In the genomic region with DNA sequence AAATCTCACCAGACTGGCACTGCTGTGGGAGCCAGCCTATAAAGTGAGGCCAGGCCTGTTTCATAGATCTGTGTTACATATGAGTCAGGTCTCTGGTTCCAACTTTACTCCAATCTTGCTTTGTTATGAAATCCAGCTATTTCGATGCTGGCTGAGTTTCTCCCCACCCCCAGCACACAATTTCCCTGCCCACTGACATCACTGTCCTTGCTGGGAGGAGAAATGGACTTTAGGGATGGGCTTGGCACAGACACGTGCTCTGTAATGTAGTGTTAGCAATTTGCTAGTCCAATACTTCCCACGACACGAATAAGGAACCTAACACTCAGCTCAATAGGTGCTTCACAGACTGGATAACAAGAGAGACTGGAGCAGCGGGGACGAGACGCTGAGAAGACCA, we compare ENCODE assay signal across 17 mouse cellular contexts.
DNase-seq lines count a peak whose midpoint lies in the region; ATAC-seq and TF ChIP-seq lines count a peak whose summit lies in the region.
"Had no signal": no experiment of that assay in that cellular context is flagged by ENCODE, and none has a peak within 500 bp of the region (broad histone marks: within the 10 kb centered on the region; RNA-seq: fewer than 3 reads in every experiment).

No protein-coding gene starts in this region.

- no peak overlapping the region for H3K4me3 ChIP-seq in liver, postnatal 0 days (ENCODE audit: low read depth, low read length)
- H3K4me3 ChIP-seq in liver, embryonic 12.5 days, result no peak overlapping the region
- no peak overlapping the region for H3K4me3 ChIP-seq in embryonic fibroblast, embryonic 13.5 days (ENCODE audit: insufficient read depth, low read length)
- H3K4me3 ChIP-seq: hindbrain, embryonic 10.5 days; intestine, embryonic 15.5 days; left cerebral cortex, adult 2 months had no signal

- TF ChIP-seq CTCF in liver, postnatal 0 days (IDR thresholded peaks at IDR 0.05; ENCODE audit: low read depth), result no peak
- TF ChIP-seq CTCF in embryonic fibroblast, embryonic 13.5 days (IDR thresholded peaks at IDR 0.05; ENCODE audit: borderline replicate concordance, insufficient read depth, low read length), result no peak

- H3K27me3 ChIP-seq in liver, postnatal 0 days (ENCODE audit: insufficient read depth, low read length), result no peaks in the 10 kb centered on the region
- H3K27me3 ChIP-seq in liver, embryonic 12.5 days (replicated peaks), result no peaks in the 10 kb centered on the region
- H3K27me3 ChIP-seq: intestine, embryonic 15.5 days had no signal

- H3K4me1 ChIP-seq in liver, postnatal 0 days (ENCODE audit: insufficient read depth), result peaks cover 5% of the 10 kb centered on the region
- no peaks in the 10 kb centered on the region for H3K4me1 ChIP-seq in liver, embryonic 12.5 days
- no peaks in the 10 kb centered on the region; the same call in 1 of the 2 replicates for H3K4me1 ChIP-seq in embryonic fibroblast, embryonic 13.5 days (ENCODE audit: control insufficient read depth, insufficient read depth, low read length)

- H3K27ac ChIP-seq in liver, postnatal 0 days (ENCODE audit: low read depth), result no peak overlapping the region
- H3K27ac ChIP-seq in liver, embryonic 12.5 days, result no peak overlapping the region
- H3K27ac ChIP-seq in embryonic fibroblast, embryonic 13.5 days (ENCODE audit: insufficient read depth, low read length), result peak overlapping the region; percentile 18; the same call in 1 of the 2 replicates
- H3K27ac ChIP-seq: hindbrain, embryonic 10.5 days; intestine, embryonic 15.5 days; left cerebral cortex, adult 2 months; liver, embryonic 14.5 days had no signal

- no peak for TF ChIP-seq POLR2A in embryonic fibroblast, embryonic 13.5 days (IDR thresholded peaks at IDR 0.05; ENCODE audit: low read depth, low read length)

- no peak for TF ChIP-seq EP300 in liver, postnatal 0 days (IDR thresholded peaks at IDR 0.05; ENCODE audit: low read depth)

- H3K4me2 ChIP-seq in liver, postnatal 0 days (ENCODE audit: low read depth, low read length), result no peak overlapping the region
- no peak overlapping the region for H3K4me2 ChIP-seq in liver, embryonic 12.5 days
- H3K4me2 ChIP-seq: intestine, embryonic 15.5 days had no signal

- no peak overlapping the region for H3K9ac ChIP-seq in liver, postnatal 0 days (replicated peaks)
- H3K9ac ChIP-seq in liver, embryonic 12.5 days, result no peak overlapping the region
- H3K9ac ChIP-seq: intestine, embryonic 15.5 days; liver, embryonic 14.5 days had no signal

- no peaks in the 10 kb centered on the region for H3K36me3 ChIP-seq in liver, postnatal 0 days (replicated peaks; ENCODE audit: insufficient read depth, low read length)
- no peaks in the 10 kb centered on the region for H3K36me3 ChIP-seq in liver, embryonic 12.5 days
- H3K36me3 ChIP-seq: G1E; hindbrain, embryonic 10.5 days; intestine, embryonic 15.5 days had no signal

- no peak for DNase-seq in frontal cortex, postnatal 14 days (ENCODE audit: low spot score in 2 of 2)
- peak; percentile 38 for DNase-seq in liver, postnatal 0 days
- peak; percentile 25 to 31 for DNase-seq in lung, postnatal 4 days
- DNase-seq in layer of hippocampus, postnatal 36 days, result no peak
- DNase-seq in cerebellum, adult 11-12 months, result no peak
- DNase-seq: cerebellum, adult 2 months; embryo, embryonic 11 days; kidney, postnatal 36 days; right cerebral cortex, postnatal 14 days had no signal

- WGBS in liver, postnatal 0 days (ENCODE audit: insufficient replicate concordance), result 72% methylated on average over 7 of the region's 7 CpGs
- 66% methylated on average over 7 of the region's 7 CpGs for WGBS in liver, embryonic 12.5 days (ENCODE audit: insufficient replicate concordance)

- peak; percentile 65 for ATAC-seq in frontal cortex, adult (ENCODE audit: low TSS enrichment)
- peak; percentile 91 for ATAC-seq in liver, postnatal 0 days
- ATAC-seq in liver, embryonic 12.5 days, result no peak
- ATAC-seq: intestine, embryonic 15.5 days had no signal

- no peaks in the 10 kb centered on the region for H3K9me3 ChIP-seq in liver, postnatal 0 days (ENCODE audit: low read length)
- H3K9me3 ChIP-seq in liver, embryonic 12.5 days (replicated peaks), result no peaks in the 10 kb centered on the region
- H3K9me3 ChIP-seq: G1E; hindbrain, embryonic 10.5 days; intestine, embryonic 15.5 days had no signal

Comparison
In these comparisons a context has a peak if more than half of its experiments do, and no peak if none do; other contexts are left out.
1. DNase-seq: peak in liver, postnatal 0 days (single experiment) and lung, postnatal 4 days (2 of 2); none in frontal cortex, postnatal 14 days (0 of 2), layer of hippocampus, postnatal 36 days (0 of 2) and cerebellum, adult 11-12 months (single experiment).